Mouse (Mus musculus) neural tube, embryonic 14.5 days (tissue): ENCODE results near the gene Spout1. TPM values are rescaled to one million over a fixed set of nuclear protein-coding genes. Genes with fewer than 3 reads are reported as not detected.

Experiments
- ATAC-seq: fragments of 200-750 bp; cut with Nextera tagmentation; 2 replicates; pipeline ENCODE4 v1.8.0; 2017; ENCODE audit warnings: low read depth, mild to moderate bottlenecking, moderate TSS enrichment, moderate library complexity
- H3K27ac ChIP-seq: fragments of 300-500 bp; sonication (generic); 2 replicates; pipeline ENCODE4 v1.5.1; 2014; ENCODE audit warnings: low read depth, mild to moderate bottlenecking, control low read depth, low read length, moderate library complexity, mixed read lengths
- H3K27me3 ChIP-seq: fragments of 300-500 bp; sonication (generic); 2 replicates; pipeline ENCODE4 v1.6.1; 2014; ENCODE audit warnings: low read length; ENCODE audit not compliant: control insufficient read depth, insufficient read depth
- H3K36me3 ChIP-seq: fragments of 300-500 bp; sonication (generic); 2 replicates; pipeline ENCODE4 v1.6.1; 2014; ENCODE audit warnings: low read length, mixed read lengths; ENCODE audit not compliant: control insufficient read depth, insufficient read depth
- H3K4me1 ChIP-seq: fragments of 300-500 bp; sonication (generic); 2 replicates; pipeline ENCODE4 v1.6.1; 2014; ENCODE audit warnings: low read length; ENCODE audit not compliant: control insufficient read depth, insufficient read depth
- H3K4me2 ChIP-seq: fragments of 300-500 bp; sonication (generic); 2 replicates; pipeline ENCODE4 v1.6.1; 2014; ENCODE audit warnings: mild to moderate bottlenecking, low read depth, low read length, control low read depth
- H3K4me3 ChIP-seq: fragments of 300-500 bp; sonication (generic); 2 replicates; pipeline ENCODE4 v1.5.1; 2014; ENCODE audit warnings: low read depth, low read length, control low read depth, mixed read lengths
- H3K9ac ChIP-seq: fragments of 300-500 bp; sonication (generic); replicated peaks from 2 replicates; pipeline ENCODE4 v1.6.1; 2014; ENCODE audit warnings: low read depth, mild to moderate bottlenecking, control low read depth, low read length, mixed read lengths
- H3K9me3 ChIP-seq: fragments of 300-500 bp; sonication (generic); 2 replicates; pipeline ENCODE4 v1.6.1; 2016; ENCODE audit warnings: low read length; ENCODE audit not compliant: control insufficient read depth
- WGBS: fragments of 180-500 bp; shearing (Covaris S2); extraction: QIAGEN DNeasy Blood & Tissue Kit; methylation state at CpG from one replicate; pipeline ENCODE4 v1.1.7; 2014; 5-methylcytosine and 5-hydroxymethylcytosine counted together
- polyA plus RNA-seq: library from polyadenylated mRNA; unstranded; fragments of >200 nt; fragmentation: Nextera tagmentation; extraction: Ambion mirVana; gene quantifications from 2 replicates; pipeline ENCODE4 v1.2.1, GENCODE M21; 2014

Spout1 gene
- polyA plus RNA-seq, 1 experiment from 2014 or later = 64.2 TPM

DNA sequence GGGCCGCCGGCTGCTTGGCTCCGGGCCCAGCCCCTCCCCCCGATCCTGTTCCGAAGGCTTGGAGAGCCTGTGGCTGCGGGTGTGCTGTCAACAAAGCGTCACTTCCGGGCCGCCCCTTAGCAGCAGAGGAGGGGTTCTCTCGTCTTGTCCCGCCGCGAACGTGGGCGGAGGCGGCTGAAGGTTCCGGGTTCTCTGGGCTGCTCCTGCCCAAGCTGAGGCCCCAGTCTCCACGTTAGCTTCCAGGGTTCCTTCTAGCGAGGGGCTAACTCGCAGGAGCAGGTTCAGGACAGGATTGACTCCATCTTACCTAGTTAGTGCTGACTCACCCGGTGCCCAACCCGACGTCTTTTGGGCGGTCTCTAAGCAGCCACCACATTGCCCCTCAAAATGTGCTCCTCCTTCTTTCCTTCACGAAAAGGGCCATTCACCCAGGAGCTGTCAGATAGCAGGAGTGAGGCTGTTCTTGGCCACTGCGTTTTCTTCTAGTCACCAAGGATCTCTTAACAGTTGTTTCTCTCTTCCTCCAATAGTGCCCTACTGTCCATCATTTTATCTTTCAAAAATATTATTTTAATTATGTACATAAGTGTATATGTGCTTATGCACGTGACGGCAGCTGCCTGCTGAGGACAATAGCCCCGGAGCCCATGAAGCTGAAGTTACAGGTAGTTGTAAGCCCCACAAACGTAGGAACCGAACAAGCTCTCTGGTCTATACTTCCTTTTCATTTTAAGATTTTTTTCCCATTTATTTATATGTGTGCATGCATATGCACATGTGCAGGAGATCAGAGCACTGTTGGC, 53.6 kb downstream of the Spout1 start, which contains the start of gene Zer1:
Gene Zer1 (minus strand): TSS at position 114 of the 803 bp plus-strand sequence.
- ATAC-seq = peak; percentile 96
- H3K9ac ChIP-seq = peak within 1 kb of the TSS; percentile 74
- WGBS = 10% methylated on average over 31 of the region's 31 CpGs

DNA sequence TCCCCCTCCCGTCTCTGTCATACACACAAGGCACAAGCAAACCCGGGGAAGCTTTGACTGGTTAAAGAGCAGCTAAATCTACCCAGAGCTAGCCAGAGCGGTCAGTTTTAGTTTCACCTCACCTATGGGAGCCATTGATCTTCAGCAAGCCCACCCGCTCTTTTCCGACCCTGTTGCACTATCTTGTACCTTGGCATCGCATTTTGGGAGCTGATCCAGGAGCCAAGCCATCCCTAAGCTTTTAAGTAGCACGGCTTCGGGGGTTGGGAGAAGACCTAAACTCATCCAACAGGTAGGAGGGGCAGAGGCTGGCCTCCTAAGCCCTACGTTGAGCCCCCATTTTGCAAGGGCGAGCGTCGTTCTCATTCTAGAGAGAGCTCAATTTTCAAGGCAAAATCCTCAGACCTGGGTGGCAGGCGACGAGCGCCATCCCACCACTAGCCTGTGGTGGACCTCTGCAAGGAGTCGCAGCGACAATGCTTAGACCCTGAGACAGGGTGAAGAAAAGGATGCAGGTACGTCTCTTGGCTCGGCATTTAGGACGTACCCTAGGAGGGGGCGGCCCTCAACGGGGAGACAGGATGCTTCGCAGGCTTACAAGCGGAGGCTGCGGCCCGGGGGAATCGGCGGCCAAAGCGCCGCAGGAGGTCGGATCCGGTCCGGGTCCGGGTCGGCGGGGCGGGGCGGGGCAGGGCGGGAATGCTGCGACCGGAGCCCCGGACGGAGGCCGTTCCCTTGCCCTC, 54.4 kb downstream of the Spout1 start:
- peak overlapping the region; percentile 96 for H3K4me2 ChIP-seq
- peak overlapping the region; percentile 74 for H3K9ac ChIP-seq
- H3K4me3 ChIP-seq = peak overlapping the region; percentile 63
- H3K9me3 ChIP-seq = no peaks in the 10 kb centered on the region
- H3K27me3 ChIP-seq = no peaks in the 10 kb centered on the region
- H3K36me3 ChIP-seq = no peaks in the 10 kb centered on the region
- H3K27ac ChIP-seq = peak overlapping the region; percentile 91
- 2% methylated on average over 44 of the region's 44 CpGs for WGBS
- ATAC-seq = peak; percentile 64
- peaks cover 33% of the 10 kb centered on the region for H3K4me1 ChIP-seq

More for the DNA sequence above, 53.6 kb downstream of the Spout1 start, which contains the start of gene Zer1:
- H3K9me3 ChIP-seq = no peaks in the 10 kb centered on the region
- H3K27ac ChIP-seq = peak within 1 kb of the TSS; percentile 91
- no peaks in the 10 kb centered on the region for H3K36me3 ChIP-seq
- H3K27me3 ChIP-seq = no peaks in the 10 kb centered on the region
- peak within 1 kb of the TSS; percentile 63 for H3K4me3 ChIP-seq
- H3K4me1 ChIP-seq = peaks cover 26% of the 10 kb centered on the region
- H3K4me2 ChIP-seq = peak within 1 kb of the TSS; percentile 96

Other genes starting within 250 kb of the Spout1 start
- gene Gle1, start 243.0 kb downstream of the Spout1 start, polyA plus RNA-seq = 66.2 and 67.4 TPM in 2 replicates
- gene Sptan1, start 212.9 kb downstream of the Spout1 start, polyA plus RNA-seq = 381 and 422 TPM in 2 replicates
- 57.4 and 74.1 TPM in 2 replicates for gene Wdr34, start 129.6 kb downstream of the Spout1 start, polyA plus RNA-seq
- 315 and 363 TPM in 2 replicates for gene Set, start 121.1 kb downstream of the Spout1 start, polyA plus RNA-seq
- gene Pkn3, start 100.8 kb downstream of the Spout1 start, polyA plus RNA-seq = 0.70 and 1.5 TPM in 2 replicates
- gene Zdhhc12, start 84.8 kb downstream of the Spout1 start, polyA plus RNA-seq = 24.6 and 28.8 TPM in 2 replicates
- 16.0 and 20.9 TPM in 2 replicates for gene Zer1, start 53.9 kb downstream of the Spout1 start, polyA plus RNA-seq
- gene Tbc1d13, start 44.7 kb downstream of the Spout1 start, polyA plus RNA-seq = 20.3 and 23.6 TPM in 2 replicates
- gene Endog, start 7.0 kb downstream of the Spout1 start, polyA plus RNA-seq = 27.1 and 30.4 TPM in 2 replicates
- 14.5 and 19.5 TPM in 2 replicates for gene Kyat1, start 27.4 kb upstream of the Spout1 start, polyA plus RNA-seq
- 54.0 and 62.2 TPM in 2 replicates for gene Lrrc8a, start 59.3 kb upstream of the Spout1 start, polyA plus RNA-seq
- gene Gm28035, start 62.1 kb upstream of the Spout1 start, polyA plus RNA-seq = 0.15 and 0.17 TPM in 2 replicates
- 4.5 and 5.1 TPM in 2 replicates for gene Phyhd1, start 87.7 kb upstream of the Spout1 start, polyA plus RNA-seq
- not detected in 2 replicates for gene Gm28038, start 102.6 kb upstream of the Spout1 start, polyA plus RNA-seq
- gene Dolk, start 107.9 kb upstream of the Spout1 start, polyA plus RNA-seq = 36.4 and 39.4 TPM in 2 replicates
- 21.8 and 25.3 TPM in 2 replicates for gene Nup188, start 107.9 kb upstream of the Spout1 start, polyA plus RNA-seq
- 132 and 145 TPM in 2 replicates for gene Sh3glb2, start 180.9 kb upstream of the Spout1 start, polyA plus RNA-seq
- gene Miga2, start 185.8 kb upstream of the Spout1 start, polyA plus RNA-seq = 28.9 and 30.9 TPM in 2 replicates
- gene Dolpp1, start 213.8 kb upstream of the Spout1 start, polyA plus RNA-seq = 51.5 and 57.7 TPM in 2 replicates
- gene Crat, start 237.4 kb upstream of the Spout1 start, polyA plus RNA-seq = 27.7 and 32.4 TPM in 2 replicates
- gene Ptpa, start 237.6 kb upstream of the Spout1 start, polyA plus RNA-seq = 65.8 and 70.7 TPM in 2 replicates